Mouse (Mus musculus) embryonic facial prominence, embryonic 10.5 days (tissue): Measurements from ENCODE around the gene Pde11a. TPM values are rescaled to one million over a fixed set of nuclear protein-coding genes. Genes with fewer than 3 reads are reported as not detected.

Experiments used
- DNase-seq: peaks from one replicate; pipeline ENCODE4 v3.0.0-alpha.2; 2017; ENCODE audit warnings: low spot score
- H3K27ac ChIP-seq: fragments of 300-500 bp; sonication (generic); replicated peaks from 2 replicates; pipeline ENCODE4 v1.5.1; 2016; ENCODE audit warnings: mild to moderate bottlenecking
- H3K27me3 ChIP-seq: fragments of 300-500 bp; sonication (generic); replicated peaks from 2 replicates; pipeline ENCODE4 v1.6.1; 2016; ENCODE audit warnings: low read depth, mild to moderate bottlenecking; ENCODE audit not compliant: poor library complexity, severe bottlenecking
- H3K36me3 ChIP-seq: fragments of 300-500 bp; sonication (generic); replicated peaks from 2 replicates; pipeline ENCODE4 v1.6.1; 2016; ENCODE audit warnings: mild to moderate bottlenecking, moderate library complexity
- H3K4me1 ChIP-seq: fragments of 300-500 bp; sonication (generic); 2 replicates; pipeline ENCODE4 v1.6.1; 2016
- H3K4me3 ChIP-seq: fragments of 300-500 bp; sonication (generic); 2 replicates; pipeline ENCODE4 v1.5.1; 2016; ENCODE audit warnings: mild to moderate bottlenecking, moderate library complexity
- H3K9me3 ChIP-seq: fragments of 300-500 bp; sonication (generic); 2 replicates; pipeline ENCODE4 v1.6.1; 2016; ENCODE audit warnings: mild to moderate bottlenecking
- WGBS: fragments of 180-500 bp; shearing (Covaris S2); methylation state at CpG from one replicate; pipeline ENCODE4 v1.1.7; 2016; 5-methylcytosine and 5-hydroxymethylcytosine counted together
- polyA plus RNA-seq: library from polyadenylated mRNA; unstranded; fragments of >200 nt; fragmentation: Nextera tagmentation; extraction: Ambion mirVana; gene quantifications from 2 replicates; pipeline ENCODE4 v1.2.1, GENCODE M21; 2016

The Pde11a gene
- polyA plus RNA-seq, 1 experiment from 2014 or later: 0.50 TPM

- no peak for DNase-seq
- Histone ChIP-seq H3K4me1 (no peaks in the 10 kb centered on the region), H3K27me3 (no peaks in the 10 kb centered on the region), H3K9me3 (no peaks in the 10 kb centered on the region), H3K4me3 (no peak overlapping the region), H3K36me3 (no peaks in the 10 kb centered on the region), H3K27ac (no peak overlapping the region)
- 90% methylated on average over 6 of the region's 6 CpGs for WGBS
Measured at GRCm38 (mm10) chr2:76126651-76127050, 211.9 kb downstream of the Pde11a start.

GRCm38 (mm10) chr2:76124821-76125220, 213.8 kb downstream of the Pde11a start:
- DNase-seq: no peak
- Histone ChIP-seq H3K4me3 (no peak overlapping the region), H3K4me1 (no peaks in the 10 kb centered on the region), H3K27me3 (no peaks in the 10 kb centered on the region), H3K36me3 (no peaks in the 10 kb centered on the region), H3K27ac (no peak overlapping the region), H3K9me3 (no peaks in the 10 kb centered on the region)
- 91% methylated on average over 6 of the region's 6 CpGs for WGBS

- Histone ChIP-seq H3K27me3 (no peaks in the 10 kb centered on the region), H3K36me3 (no peaks in the 10 kb centered on the region), H3K9me3 (no peaks in the 10 kb centered on the region), H3K4me3 (no peak overlapping the region), H3K4me1 (peaks cover 7% of the 10 kb centered on the region), H3K27ac (no peak overlapping the region)
- DNase-seq: no peak
- 94% methylated on average over 6 of the region's 6 CpGs for WGBS
Measured at GRCm38 (mm10) chr2:76122167-76122566, 216.4 kb downstream of the Pde11a start.

GRCm38 (mm10) chr2:76119848-76120247, 218.7 kb downstream of the Pde11a start:
- Histone ChIP-seq H3K4me3 (no peak overlapping the region), H3K36me3 (no peaks in the 10 kb centered on the region), H3K9me3 (no peaks in the 10 kb centered on the region), H3K27me3 (no peaks in the 10 kb centered on the region), H3K4me1 (peaks cover 10% of the 10 kb centered on the region), H3K27ac (no peak overlapping the region)
- no peak for DNase-seq
- WGBS: 71% methylated on average over 2 of the region's 2 CpGs

- no peaks in the 10 kb centered on the region for H3K27me3 ChIP-seq
- peaks cover 12% of the 10 kb centered on the region for H3K4me1 ChIP-seq
- 77% methylated on average over 5 of the region's 5 CpGs for WGBS
- H3K4me3 ChIP-seq: no peak overlapping the region
- H3K27ac ChIP-seq: no peak overlapping the region
- no peak for DNase-seq
- H3K36me3 ChIP-seq: no peaks in the 10 kb centered on the region
- no peaks in the 10 kb centered on the region for H3K9me3 ChIP-seq
Measured at GRCm38 (mm10) chr2:76118491-76118890, 220.1 kb downstream of the Pde11a start.

GRCm38 (mm10) chr2:76117219-76117618, 221.4 kb downstream of the Pde11a start:
- WGBS: 79% methylated on average over 1 of the region's 1 CpGs
- no peaks in the 10 kb centered on the region for H3K27me3 ChIP-seq
- DNase-seq: no peak
- H3K4me3 ChIP-seq: no peak overlapping the region
- no peaks in the 10 kb centered on the region for H3K36me3 ChIP-seq
- no peaks in the 10 kb centered on the region for H3K9me3 ChIP-seq
- no peak overlapping the region for H3K27ac ChIP-seq
- peaks cover 12% of the 10 kb centered on the region for H3K4me1 ChIP-seq

GRCm38 (mm10) chr2:76115696-76116095, 222.9 kb downstream of the Pde11a start:
- peak; percentile 70 for DNase-seq
- Histone ChIP-seq H3K4me3 (no peak overlapping the region), H3K4me1 (peaks cover 12% of the 10 kb centered on the region), H3K27me3 (no peaks in the 10 kb centered on the region), H3K9me3 (no peaks in the 10 kb centered on the region), H3K27ac (no peak overlapping the region), H3K36me3 (no peaks in the 10 kb centered on the region)
- 27% methylated on average over 1 of the region's 1 CpGs for WGBS

GRCm38 (mm10) chr2:76114734-76115133, 223.8 kb downstream of the Pde11a start:
- WGBS: 25% methylated on average over 6 of the region's 6 CpGs
- Histone ChIP-seq H3K27me3 (peaks cover 2% of the 10 kb centered on the region; the same call in 1 of the 2 replicates), H3K4me1 (peaks cover 14% of the 10 kb centered on the region)

GRCm38 (mm10) chr2:76109653-76110052, 228.9 kb downstream of the Pde11a start:
- peaks cover 9% of the 10 kb centered on the region for H3K27me3 ChIP-seq
- 61% methylated on average over 8 of the region's 8 CpGs for WGBS
- no peak overlapping the region for H3K27ac ChIP-seq
- no peak overlapping the region for H3K4me3 ChIP-seq
- no peaks in the 10 kb centered on the region for H3K36me3 ChIP-seq
- peaks cover 12% of the 10 kb centered on the region; the same call in 1 of the 2 replicates for H3K4me1 ChIP-seq
- DNase-seq: no peak
- no peaks in the 10 kb centered on the region for H3K9me3 ChIP-seq

More at GRCm38 (mm10) chr2:76114734-76115133, 223.8 kb downstream of the Pde11a start:
- no peak overlapping the region for H3K27ac ChIP-seq
- no peaks in the 10 kb centered on the region for H3K36me3 ChIP-seq
- peak; percentile 65 for DNase-seq
- no peaks in the 10 kb centered on the region for H3K9me3 ChIP-seq
- no peak overlapping the region for H3K4me3 ChIP-seq

- H3K36me3 ChIP-seq: no peaks in the 10 kb centered on the region
- no peak overlapping the region for H3K4me3 ChIP-seq
- peak; percentile 42 for DNase-seq
- H3K27me3 ChIP-seq: no peaks in the 10 kb centered on the region
- peak overlapping the region; percentile 27; the same call in 1 of the 2 replicates for H3K27ac ChIP-seq
- peaks cover 28% of the 10 kb centered on the region for H3K4me1 ChIP-seq
- H3K9me3 ChIP-seq: no peaks in the 10 kb centered on the region
- WGBS: 45% methylated on average over 14 of the region's 14 CpGs
Measured at GRCm38 (mm10) chr2:76101889-76102602, 236.5 kb downstream of the Pde11a start.

GRCm38 (mm10) chr2:76100597-76100996, 238.0 kb downstream of the Pde11a start:
- 84% methylated on average over 9 of the region's 9 CpGs for WGBS
- Histone ChIP-seq H3K27me3 (no peaks in the 10 kb centered on the region), H3K4me1 (peaks cover 23% of the 10 kb centered on the region), H3K4me3 (no peak overlapping the region), H3K36me3 (no peaks in the 10 kb centered on the region), H3K27ac (no peak overlapping the region), H3K9me3 (no peaks in the 10 kb centered on the region)
- DNase-seq: no peak

- 69% methylated on average over 9 of the region's 9 CpGs for WGBS
Measured at GRCm38 (mm10) chr2:76099726-76100347, 238.7 kb downstream of the Pde11a start.

GRCm38 (mm10) chr2:76098381-76098780, 240.2 kb downstream of the Pde11a start:
- 31% methylated on average over 8 of the region's 8 CpGs for WGBS
- Histone ChIP-seq H3K27ac (no peak overlapping the region), H3K27me3 (no peaks in the 10 kb centered on the region), H3K9me3 (no peaks in the 10 kb centered on the region), H3K4me3 (no peak overlapping the region), H3K4me1 (peaks cover 23% of the 10 kb centered on the region), H3K36me3 (no peaks in the 10 kb centered on the region)
- DNase-seq: no peak

More at GRCm38 (mm10) chr2:76099726-76100347, 238.7 kb downstream of the Pde11a start:
- no peak overlapping the region for H3K27ac ChIP-seq
- DNase-seq: no peak
- H3K36me3 ChIP-seq: no peaks in the 10 kb centered on the region
- H3K4me3 ChIP-seq: no peak overlapping the region
- peaks cover 23% of the 10 kb centered on the region for H3K4me1 ChIP-seq
- H3K9me3 ChIP-seq: no peaks in the 10 kb centered on the region
- H3K27me3 ChIP-seq: no peaks in the 10 kb centered on the region
